Mouse (Mus musculus): ENCODE measurements around the gene Ttc23l.
"Not testable (repeated sequence)": the region's sequence is repeated elsewhere in the genome, so short reads cannot be mapped to it uniquely, and the experiment has no call there.

Gene Ttc23l

DNA sequence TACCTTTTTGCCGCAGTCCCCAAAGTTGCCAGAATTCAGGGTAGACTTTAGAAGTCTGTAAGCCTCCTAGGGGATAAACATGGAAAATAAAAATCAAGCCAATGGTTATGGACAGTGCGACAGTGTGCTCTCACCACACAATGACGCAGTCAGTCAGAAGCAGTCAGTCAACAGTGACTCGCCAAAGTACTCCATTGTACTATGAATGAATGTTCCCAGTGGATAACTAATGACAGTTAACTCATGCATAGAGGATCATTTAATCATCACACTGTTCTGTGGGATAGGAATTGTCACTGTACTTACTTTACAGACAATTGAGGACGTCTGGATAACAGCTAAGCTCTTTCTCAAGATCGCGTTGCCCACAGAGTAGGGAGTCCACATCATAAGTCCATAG, 43.3 kb downstream of the Ttc23l start:
- DNase-seq (ENCODE audit: low spot score): no peak

DNA sequence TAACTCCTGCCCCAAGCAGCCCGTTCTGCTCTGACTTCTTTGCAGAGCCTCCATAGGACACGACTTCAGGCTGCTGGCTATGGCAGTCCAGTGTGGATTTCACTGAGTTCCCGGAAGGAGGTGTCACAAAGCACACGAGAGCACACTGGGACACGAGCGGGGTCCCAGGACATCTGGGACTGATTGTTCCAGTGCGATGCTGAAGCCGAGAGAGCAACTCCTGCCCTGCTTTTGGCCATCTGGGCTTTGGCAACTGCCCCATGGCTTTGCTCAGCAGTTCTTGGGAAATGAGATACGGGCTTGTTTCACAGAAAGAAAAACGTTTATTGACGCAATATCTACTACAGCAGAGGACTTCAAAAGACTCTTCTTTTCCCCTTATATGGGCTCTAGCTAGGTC, 52.4 kb downstream of the Ttc23l start:
- DNase-seq (ENCODE audit: low spot score): no peak

DNA sequence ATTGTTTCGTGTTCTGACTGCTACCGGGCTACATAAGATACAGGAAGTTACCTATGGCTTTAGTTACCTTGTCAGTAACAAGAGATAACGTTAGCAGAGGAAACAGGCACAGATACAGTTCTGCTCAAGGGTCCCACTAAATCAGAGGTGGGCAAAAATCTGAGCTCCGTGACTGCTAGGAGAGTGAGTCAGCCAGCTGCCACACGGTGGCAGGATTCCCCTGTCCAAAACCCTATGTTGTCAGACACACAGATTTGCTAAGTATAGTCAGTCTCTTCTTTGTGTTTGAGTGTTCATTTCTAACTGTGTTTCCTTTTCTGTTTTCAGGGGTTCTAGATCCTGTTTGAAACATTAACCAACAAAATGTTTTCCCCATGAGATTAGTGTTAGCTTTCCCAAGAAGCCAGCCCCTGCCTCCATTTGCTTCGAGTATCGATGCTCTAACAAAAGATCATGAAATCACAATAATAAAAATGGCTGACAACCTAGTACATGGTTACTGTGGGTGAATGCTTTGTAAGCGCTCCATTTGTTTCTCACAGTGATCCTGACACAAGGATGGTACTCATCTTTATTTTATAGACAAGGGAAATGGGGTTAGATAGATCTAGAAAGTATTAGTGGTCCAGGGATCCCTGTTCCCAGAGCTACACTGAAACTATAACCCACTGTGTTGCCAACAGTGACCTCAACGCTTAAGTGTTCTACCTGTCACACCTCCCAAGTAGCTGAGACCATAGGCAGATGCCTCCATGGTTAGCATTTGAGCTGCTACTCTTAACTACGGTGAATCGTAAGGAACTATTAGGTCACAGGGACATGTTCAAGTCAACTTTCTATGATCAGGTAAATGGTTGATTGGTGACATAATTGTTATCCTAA, 57.4 kb downstream of the Ttc23l start:
- DNase-seq (ENCODE audit: low spot score): peak; percentile 55

DNA sequence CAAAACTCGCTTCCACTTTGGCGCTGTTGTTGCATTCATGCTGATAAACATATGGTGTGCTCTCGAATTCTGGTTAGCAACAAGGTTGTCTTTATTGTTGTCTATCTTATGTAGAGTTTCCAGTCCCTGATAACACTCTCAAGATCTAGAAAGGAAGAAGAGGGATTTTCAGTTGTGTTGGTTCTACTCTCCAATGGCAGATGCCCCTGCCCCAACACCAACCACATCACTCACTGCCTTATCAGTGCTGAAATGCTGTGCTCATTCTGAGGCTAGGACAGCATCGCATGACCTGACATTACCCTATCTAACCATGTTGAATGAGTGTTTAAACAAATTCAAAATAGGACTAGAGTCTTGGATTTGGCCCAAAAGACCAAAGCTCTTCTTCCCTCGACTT, 58.4 kb downstream of the Ttc23l start:
- DNase-seq (ENCODE audit: low spot score): no peak

DNA sequence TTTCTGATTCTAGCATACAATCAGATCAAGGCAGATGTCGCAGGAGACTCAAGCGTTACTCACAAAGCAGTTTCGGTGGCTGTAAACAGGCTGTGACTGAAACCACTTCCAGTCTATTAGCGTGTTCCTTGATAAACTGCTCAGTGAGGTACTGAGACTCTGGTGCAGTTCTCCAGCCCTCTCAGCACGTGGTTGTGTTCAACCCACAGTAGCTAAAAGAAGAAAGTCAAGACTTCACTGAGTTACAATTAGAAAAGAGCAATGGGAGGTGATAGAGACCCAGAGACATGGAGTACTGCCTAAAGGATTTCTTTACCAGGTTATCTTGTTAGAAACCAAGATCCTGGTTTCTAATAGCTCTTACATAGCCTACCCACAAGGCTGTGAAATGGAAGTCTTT, 58.9 kb downstream of the Ttc23l start:
- DNase-seq (ENCODE audit: low spot score): no peak

DNA sequence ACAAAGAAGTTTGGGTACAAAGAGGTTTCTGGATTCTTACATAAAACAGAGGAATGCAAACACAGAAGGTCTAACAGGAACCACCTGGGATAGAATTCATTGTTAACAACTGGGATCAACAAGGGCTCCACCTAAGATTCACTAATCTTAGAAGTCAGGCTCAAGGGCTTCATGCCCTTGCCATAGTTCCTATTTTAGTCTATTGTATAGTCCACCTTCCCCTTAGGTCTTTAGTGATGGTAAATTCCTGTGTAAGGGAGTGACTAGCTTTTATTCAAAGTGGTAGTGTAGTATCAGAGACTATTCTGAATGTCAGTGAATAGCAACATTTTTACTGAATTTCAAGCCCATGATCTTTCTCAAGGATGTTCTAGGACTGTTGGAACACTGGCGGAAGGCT, 61.8 kb downstream of the Ttc23l start:
- DNase-seq (ENCODE audit: low spot score): not testable (repeated sequence)

DNA sequence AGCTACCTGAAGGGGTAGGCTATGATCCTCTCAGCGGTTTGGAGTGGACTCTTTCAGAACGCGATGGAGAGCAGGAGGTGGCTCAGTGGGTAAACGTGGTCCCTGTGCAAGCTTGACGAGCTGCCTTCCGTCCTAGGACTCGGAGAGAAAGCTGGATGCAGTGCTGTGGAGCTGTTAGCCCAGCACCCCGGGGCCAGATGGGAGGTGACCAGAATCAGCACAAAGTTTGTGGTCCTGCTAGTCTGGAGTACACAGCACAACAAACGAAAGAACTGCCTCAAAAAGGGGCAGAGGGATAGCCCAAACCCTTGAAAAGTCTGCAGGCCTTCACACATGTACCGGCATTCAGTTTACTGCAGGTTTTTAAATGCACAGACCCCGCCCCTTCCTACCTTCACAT, 62.5 kb downstream of the Ttc23l start:
- DNase-seq (ENCODE audit: low spot score): no peak

DNA sequence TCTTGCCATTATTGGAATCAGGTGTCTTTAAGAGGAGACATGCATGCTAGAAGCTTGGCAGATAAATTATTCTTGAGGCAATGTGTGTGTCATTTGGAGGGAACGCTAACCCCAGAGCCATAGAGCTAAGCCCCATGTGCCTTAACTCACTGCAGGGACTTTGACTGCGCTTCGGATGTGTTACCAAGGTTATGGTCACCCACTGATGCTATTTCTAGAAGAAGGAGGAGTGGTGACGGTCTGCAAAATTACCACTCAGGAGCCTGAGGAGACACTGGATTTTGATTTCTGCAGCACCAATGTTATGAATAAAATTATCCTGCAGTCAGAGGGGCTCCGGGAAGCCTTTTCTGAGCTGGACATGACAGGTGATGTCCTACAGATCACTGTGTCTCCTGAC, 68.4 kb downstream of the Ttc23l start:
- no peak for DNase-seq (ENCODE audit: low spot score)

DNA sequence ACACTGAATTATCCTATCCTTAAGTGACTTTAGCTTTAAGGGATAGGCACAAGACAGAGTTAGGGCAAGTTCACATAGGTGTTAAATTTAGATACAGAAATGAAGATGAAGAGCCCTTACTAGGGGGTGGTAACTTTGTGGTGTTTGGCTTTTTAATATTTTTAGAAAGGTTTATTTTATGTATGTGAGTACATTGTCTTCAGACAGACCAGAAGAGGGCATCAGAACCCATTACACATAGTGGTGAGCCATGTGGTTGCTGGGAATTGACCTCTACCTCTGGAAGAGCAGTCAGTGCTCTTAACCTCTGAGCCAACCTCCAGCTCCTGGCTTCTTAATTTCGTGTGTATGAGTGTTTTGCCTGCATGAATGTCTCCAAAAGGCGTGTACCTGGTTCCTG, 71.2 kb downstream of the Ttc23l start:
- peak; percentile 46 for DNase-seq (ENCODE audit: low spot score)

DNA sequence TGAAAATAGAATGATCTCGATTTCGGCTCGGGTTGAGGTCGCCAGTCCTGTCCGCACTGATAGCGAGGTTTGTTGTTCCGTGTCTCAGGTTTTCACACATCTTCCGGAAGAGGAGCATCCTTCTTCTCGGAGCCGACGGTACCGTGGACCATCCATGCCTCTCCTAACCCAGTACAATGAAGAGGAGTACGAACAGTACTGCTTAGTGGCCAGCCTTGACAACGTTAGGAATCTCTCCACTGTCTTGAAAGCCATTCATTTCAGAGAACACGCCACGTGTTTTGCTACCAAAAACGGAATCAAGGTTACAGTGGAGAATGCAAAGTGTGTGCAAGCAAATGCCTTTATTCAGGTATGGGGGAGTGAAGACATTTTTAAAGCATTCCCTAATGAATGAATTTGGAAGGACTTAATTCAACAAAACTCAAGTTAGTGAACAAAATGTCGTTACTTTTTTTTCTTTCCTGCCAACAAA, 72.1 kb downstream of the Ttc23l start:
- DNase-seq (ENCODE audit: low spot score): no peak

DNA sequence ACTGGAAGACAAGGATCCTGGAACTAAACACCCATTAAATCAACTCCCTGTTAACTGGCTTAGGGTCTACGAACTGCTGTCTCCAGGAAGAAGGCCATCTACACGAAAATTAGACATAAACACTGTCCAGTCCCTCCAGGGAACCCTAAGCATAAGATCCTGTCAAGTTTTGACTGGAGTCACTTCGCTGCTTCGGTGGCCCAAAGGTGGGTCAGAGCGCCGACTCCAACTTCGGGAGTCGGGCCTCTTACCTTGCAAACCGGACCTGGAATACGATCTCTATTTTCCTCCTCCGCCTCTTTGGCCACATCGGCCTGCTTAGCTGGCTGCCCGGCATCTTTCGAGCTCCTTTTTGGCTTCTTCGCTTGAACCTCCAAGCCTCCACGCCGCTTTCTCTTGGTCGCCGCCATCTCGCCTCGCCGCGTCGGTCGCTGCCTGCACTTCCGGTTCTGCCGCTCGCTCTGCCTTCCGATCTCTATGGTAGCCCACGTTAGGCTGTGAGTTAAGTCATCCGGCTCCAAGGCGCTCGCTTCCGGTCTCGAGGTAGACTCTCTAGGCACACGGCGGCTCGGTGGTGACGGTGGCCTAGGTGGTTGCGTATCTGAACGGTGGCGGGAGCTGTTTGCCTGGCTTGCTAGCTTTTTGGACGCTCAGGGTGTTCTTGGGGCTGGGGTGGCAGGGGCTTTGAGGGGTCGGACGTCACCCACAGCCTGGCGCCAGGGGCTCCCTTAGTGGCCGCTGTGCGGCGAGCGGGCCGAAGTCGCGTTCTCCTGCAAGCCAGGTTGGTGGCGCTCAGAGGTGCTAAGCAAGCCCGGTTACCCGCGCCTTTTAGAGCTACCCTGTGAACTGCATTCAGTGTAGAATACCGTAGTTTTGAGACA, 72.7 kb downstream of the Ttc23l start, which contains the start of the genes Brix1 and Rad1:
TSS of gene Brix1 (minus strand) at position 464 of the 881 bp plus-strand sequence.
TSS of gene Rad1 (plus strand) at position 535 of the 881 bp plus-strand sequence.
- DNase-seq (ENCODE audit: low spot score): peak; percentile 99

DNA sequence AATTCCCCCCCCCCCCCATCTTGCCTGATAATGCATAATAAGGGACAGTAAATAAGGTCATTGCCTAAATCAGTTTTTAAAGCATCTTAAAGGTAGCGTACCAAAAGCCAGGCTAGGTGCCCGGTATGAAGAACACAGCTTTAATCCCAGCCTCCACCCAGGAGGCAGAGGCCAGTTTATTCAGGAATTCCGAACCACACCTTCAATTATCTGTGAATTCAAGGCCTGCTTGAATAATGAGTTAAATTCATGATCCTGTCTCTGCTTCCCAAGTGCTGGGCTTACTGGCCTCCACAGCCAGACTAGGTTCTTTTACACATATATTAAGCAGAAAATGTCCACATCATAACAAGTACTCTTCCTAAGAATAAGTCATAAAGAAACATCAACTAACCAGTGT, 87.5 kb downstream of the Ttc23l start:
- no peak for DNase-seq (ENCODE audit: low spot score)

DNA sequence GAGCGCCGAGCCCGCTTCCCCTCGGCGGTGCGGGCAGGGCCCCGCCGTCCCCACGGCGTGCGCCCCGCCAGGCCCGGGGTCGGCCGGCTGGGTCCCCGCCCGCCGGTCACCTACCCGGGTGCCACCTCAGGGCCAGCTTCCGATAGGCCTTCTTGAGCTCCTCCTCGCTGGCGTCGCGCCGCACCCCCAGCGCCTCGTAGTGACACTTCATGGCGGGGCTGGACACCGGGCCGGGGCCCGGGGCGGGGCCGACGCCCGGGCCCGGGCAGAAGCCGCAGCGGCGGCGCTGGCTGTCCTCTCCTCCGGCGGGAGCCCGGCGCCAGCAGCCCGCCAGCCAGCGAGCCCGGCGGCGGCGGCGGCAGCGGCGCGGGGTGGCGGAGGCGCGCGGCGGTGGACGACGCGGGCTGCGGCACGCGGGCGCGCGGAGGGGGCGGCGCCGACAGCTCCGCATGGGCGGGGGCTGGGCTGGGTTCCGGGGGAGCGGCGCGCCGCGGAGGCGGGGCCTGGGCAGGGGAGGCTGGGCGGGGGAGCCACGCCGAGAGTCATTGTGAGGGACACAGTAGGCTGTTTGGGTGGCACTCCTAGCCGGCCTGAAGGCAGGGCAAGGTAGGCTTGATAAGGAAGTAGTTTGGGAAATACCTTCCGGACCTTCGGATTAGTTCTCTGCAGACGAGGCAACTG, 88.2 kb downstream of the Ttc23l start, which contains the start of gene Dnajc21:
TSS of gene Dnajc21 (minus strand) at position 366 of the 681 bp plus-strand sequence.
- DNase-seq (ENCODE audit: low spot score): peak; percentile 89

DNA sequence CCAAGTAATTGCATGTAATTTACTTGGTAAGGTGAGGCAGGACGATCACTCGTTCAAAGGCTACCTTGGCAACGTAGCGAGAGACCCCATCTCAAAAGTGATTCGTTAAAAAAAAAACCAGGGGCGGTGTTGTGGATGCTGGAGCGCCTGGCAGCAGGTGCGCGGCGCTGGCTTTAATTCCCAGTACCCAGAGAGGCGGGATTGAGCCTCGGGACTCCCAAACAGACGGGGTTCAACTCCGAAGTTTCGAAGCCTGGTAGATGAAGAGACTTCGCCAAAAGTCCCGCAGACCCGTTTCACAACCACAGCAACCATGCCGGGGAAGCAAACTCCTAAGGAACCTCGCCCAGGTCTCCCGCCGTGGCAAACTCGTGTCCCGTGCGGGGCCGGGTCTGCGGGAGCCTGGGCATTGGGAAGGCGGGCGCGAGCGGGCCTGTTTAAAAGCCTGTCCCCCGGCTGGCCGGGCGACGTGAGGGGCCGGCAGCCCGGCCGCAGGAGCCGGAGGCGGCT, 88.8 kb downstream of the Ttc23l start:
- DNase-seq (ENCODE audit: low spot score): peak; percentile 60

DNA sequence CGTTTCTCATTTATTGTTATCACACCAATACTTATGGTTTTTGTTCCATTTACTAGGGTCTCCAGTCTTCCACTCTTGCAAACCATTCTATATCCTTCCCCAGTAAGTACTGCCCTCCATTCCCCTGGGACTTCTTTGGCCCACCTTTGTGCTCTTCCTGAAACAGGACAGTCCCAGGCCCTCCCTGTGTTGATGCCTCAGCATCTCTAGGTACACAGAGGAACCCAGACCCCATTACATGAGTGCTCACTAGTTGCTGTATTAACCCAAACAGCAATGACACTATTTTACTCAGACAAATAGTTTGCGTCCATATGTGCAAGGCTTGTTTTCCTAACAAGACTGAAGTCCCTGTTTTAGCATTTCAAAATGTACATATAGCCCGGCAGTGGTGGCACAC, 89.7 kb downstream of the Ttc23l start:
- no peak for DNase-seq (ENCODE audit: low spot score)

DNA sequence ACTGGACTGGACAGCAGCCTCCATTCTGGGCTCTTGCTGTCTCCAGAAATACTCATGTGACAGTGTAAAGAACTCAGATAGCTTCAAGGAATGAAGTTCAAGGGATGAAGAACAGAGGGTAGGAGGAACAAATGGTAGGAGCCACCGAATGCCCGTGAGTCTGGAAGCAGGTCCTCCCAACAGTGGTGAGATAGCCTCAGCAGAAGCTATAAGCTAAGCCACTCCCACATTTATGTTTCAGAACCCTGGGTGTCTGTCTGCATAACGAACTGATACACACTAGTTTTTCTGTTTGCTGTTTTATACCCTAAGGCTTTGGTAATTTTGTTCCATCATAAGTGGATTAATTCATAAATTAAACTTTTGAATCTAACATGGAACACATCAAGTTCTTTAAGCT, 93.8 kb downstream of the Ttc23l start:
- no peak for DNase-seq (ENCODE audit: low spot score)

DNA sequence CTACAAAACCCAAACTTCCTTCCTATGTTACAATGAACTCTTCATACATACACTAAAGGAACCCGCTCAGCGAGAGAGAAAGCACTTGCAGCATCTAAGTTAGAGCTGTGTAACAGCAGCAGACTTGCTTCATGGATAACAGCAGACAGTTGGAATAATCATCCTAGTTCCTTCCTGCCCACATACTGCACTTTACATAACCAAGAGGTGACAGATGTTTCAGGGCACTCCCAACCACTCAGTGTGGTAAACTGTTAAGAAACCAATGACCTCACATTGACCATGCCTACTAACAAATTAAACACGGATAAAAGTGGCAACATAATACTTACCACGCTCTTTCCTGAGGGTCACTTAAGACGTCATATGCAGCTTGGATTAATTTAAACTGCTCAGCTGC, 94.9 kb downstream of the Ttc23l start:
- no peak for DNase-seq (ENCODE audit: low spot score)

DNA sequence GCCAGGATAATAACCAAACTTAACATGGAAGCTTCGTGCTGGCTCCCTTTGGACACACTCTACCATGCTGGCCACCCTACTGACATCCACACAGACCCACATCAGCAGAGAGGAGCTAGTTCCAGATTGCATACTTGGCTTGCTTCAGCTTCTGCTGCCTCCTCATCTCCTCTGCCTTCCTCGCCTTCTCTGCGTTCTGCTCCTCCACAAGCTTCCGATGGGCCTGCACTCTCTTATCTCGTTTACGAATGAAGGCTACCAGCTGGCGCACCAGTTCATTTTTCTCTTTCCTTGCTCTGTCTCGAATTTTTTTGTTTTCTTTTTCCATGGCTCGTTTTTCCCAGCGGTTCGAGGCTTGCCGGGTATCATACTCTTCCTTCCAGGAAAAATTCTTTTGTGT, 97.5 kb downstream of the Ttc23l start:
- DNase-seq (ENCODE audit: low spot score): no peak
